Mouse (Mus musculus) bone marrow, adult 2 months (tissue): ENCODE data around the gene Olfr914.

Experiments used
- CTCF ChIP-seq: fragments of 200-500 bp; IDR thresholded peaks from 2 replicates; pipeline ENCODE4 v1.5.1; 2011; ENCODE audit warnings: low read length, control low read depth; ENCODE audit not compliant: control insufficient read depth, insufficient read depth
- POLR2A ChIP-seq: fragments of 200-500 bp; IDR thresholded peaks from 2 replicates; pipeline ENCODE4 v1.6.1; 2011; ENCODE audit warnings: low read depth, mild to moderate bottlenecking, control low read depth, low read length, borderline replicate concordance; ENCODE audit not compliant: control insufficient read depth

- TF ChIP-seq POLR2A (no peak), CTCF (no peak)
These were observed 12.4 kb upstream of the Olfr914 start, which contains the start of gene Olfr913 for GRCm38 (mm10) chr9:38592459-38592858.
